Mouse (Mus musculus): ENCODE data around the gene Gbx1. TPM values are rescaled to one million over a fixed set of nuclear protein-coding genes. Genes with fewer than 3 reads are reported as not detected.
A peak's percentile ranks its signal among the peaks of the same experiment; 100 is the strongest.

The Gbx1 gene
- polyA plus RNA-seq, 1 experiment from 2014 or later = 0.34 TPM

GRCm38 (mm10) chr5:24486097-24486496 lies 40.9 kb downstream of the Gbx1 start:
- Histone ChIP-seq H3K27ac (replicated peaks) (no peak overlapping the region), H3K4me1 (peaks cover 54% of the 10 kb centered on the region), H3K27me3 (replicated peaks; ENCODE audit: low read depth, poor library complexity, severe bottlenecking) (peaks cover 30% of the 10 kb centered on the region), H3K9me3 (no peaks in the 10 kb centered on the region), H3K36me3 (replicated peaks) (peaks cover 94% of the 10 kb centered on the region), H3K4me3 (no peak overlapping the region)
- WGBS = 2% methylated on average over 8 of the region's 8 CpGs
- DNase-seq (ENCODE audit: low spot score) = peak; percentile 91

DNA sequence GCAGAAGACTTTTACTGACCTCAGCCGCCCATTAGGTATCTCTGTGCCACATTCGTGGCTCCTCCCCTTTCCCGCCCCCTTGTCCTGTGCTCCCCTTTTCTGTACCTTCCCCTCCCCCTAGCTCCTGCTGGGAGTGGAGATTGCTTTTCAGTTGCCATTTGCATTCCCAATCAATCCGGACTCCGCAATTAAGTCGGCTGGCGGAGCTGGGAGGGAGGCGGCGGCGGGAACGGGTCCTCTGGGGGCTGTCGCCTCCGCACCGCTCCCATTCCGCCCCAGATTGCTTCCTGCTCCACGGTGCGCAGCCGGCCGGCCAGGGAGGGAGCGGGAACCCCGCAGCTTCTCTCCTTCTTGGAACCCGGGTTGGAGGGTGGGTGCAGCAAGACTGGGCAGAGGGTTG lies 42.0 kb downstream of the Gbx1 start:
- Histone ChIP-seq H3K9me3 (no peaks in the 10 kb centered on the region), H3K36me3 (replicated peaks) (peaks cover 94% of the 10 kb centered on the region), H3K4me1 (peaks cover 63% of the 10 kb centered on the region), H3K4me3 (peak overlapping the region; percentile 41), H3K27ac (replicated peaks) (peak overlapping the region; percentile 66), H3K27me3 (replicated peaks; ENCODE audit: low read depth, poor library complexity, severe bottlenecking) (peaks cover 30% of the 10 kb centered on the region)
- 11% methylated on average over 22 of the region's 22 CpGs for WGBS
- DNase-seq (ENCODE audit: low spot score) = peak; percentile 50

- H3K4me3 ChIP-seq = no peak overlapping the region
- peaks cover 30% of the 10 kb centered on the region for H3K27me3 ChIP-seq (replicated peaks; ENCODE audit: low read depth, poor library complexity, severe bottlenecking)
- WGBS = 24% methylated on average over 11 of the region's 11 CpGs
- H3K27ac ChIP-seq (replicated peaks) = peak overlapping the region; percentile 68; the same call in 1 of the 2 replicates
- H3K9me3 ChIP-seq = no peaks in the 10 kb centered on the region
- H3K36me3 ChIP-seq (replicated peaks) = peaks cover 94% of the 10 kb centered on the region
- peaks cover 63% of the 10 kb centered on the region for H3K4me1 ChIP-seq
- peak; percentile 83 for DNase-seq (ENCODE audit: low spot score)
Observed at GRCm38 (mm10) chr5:24483326-24483725, 43.7 kb downstream of the Gbx1 start.

DNA sequence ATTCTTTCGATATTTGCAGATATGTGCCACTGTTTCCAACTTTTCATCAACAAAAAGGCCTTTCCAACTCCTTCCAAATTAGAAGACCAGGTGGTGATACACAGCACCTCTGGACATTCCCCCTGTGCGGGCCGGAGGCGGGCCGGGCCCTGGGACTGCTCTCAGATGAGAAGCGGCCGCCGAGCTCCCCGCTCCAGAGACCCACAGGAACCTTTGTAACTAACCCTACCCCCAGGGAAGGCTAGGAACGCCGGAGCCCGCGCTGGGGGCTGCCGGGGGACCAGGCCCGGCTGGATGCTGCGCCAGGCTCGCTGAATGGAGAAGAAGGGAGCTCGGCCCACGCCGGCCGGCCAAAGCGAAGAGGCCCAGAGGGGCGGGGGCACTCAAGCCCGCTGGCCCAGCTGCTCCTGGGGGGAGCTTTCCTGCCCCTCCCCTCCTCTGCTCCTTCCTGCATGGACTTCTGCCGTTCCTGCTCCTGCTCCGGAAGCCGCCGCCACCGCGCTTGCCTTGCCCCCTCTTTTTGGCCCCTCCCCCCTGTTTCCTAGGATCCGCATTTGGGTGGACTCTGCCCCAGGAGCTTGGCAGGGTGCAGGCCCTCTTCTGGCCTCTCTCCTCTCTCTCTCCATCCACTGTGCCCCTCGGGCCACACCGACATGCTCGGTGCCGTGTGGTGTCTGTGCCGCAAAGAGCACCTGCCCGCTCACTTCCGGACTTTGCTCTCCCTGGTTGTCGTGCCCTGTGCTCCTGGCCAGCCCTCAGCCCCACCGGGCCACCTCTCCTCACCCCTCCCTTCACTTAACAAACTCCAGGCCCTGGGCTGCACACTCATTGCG lies 44.5 kb downstream of the Gbx1 start:
- Histone ChIP-seq H3K36me3 (replicated peaks) (peaks cover 94% of the 10 kb centered on the region), H3K27ac (replicated peaks) (peak overlapping the region; percentile 68), H3K4me3 (peak overlapping the region; percentile 8; the same call in 1 of the 2 replicates), H3K9me3 (no peaks in the 10 kb centered on the region), H3K4me1 (peaks cover 63% of the 10 kb centered on the region), H3K27me3 (replicated peaks; ENCODE audit: low read depth, poor library complexity, severe bottlenecking) (peaks cover 30% of the 10 kb centered on the region)
- DNase-seq (ENCODE audit: low spot score) = peak; percentile 56
- 36% methylated on average over 41 of the region's 41 CpGs for WGBS

DNA sequence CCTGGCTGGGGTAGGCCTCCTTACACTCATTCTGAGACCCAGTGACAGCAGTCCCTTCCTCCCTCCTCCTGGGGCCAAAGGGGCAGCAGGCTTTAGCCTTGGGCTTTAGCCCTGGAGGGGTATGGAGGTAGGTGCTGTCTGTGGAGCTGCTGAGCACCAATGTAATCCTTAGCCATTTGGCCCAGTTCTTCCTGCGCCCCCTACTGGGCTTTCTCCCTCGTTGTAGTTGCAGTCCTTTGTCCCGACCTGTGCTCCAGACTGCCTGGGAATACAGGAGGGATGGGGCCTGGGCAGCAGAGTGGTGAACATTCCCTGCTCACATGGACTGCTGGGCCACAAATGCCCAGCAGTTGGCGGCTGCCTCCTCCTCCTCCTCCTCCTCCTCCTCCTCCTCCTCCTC lies 45.4 kb downstream of the Gbx1 start:
- WGBS = 9% methylated on average over 4 of the region's 4 CpGs
- Histone ChIP-seq H3K4me3 (no peak overlapping the region), H3K27ac (replicated peaks) (peak overlapping the region; percentile 37), H3K36me3 (replicated peaks) (peaks cover 94% of the 10 kb centered on the region), H3K27me3 (replicated peaks; ENCODE audit: low read depth, poor library complexity, severe bottlenecking) (peaks cover 30% of the 10 kb centered on the region), H3K9me3 (no peaks in the 10 kb centered on the region), H3K4me1 (peaks cover 63% of the 10 kb centered on the region)
- DNase-seq (ENCODE audit: low spot score) = peak; percentile 87

- 91% methylated on average over 9 of the region's 9 CpGs for WGBS
- Histone ChIP-seq H3K27ac (replicated peaks) (no peak overlapping the region), H3K27me3 (replicated peaks; ENCODE audit: low read depth, poor library complexity, severe bottlenecking) (peaks cover 37% of the 10 kb centered on the region), H3K9me3 (no peaks in the 10 kb centered on the region), H3K36me3 (replicated peaks) (peaks cover 74% of the 10 kb centered on the region), H3K4me3 (no peak overlapping the region), H3K4me1 (peaks cover 62% of the 10 kb centered on the region)
- no peak for DNase-seq (ENCODE audit: low spot score)
Observed at GRCm38 (mm10) chr5:24477909-24478308, 49.1 kb downstream of the Gbx1 start.

DNA sequence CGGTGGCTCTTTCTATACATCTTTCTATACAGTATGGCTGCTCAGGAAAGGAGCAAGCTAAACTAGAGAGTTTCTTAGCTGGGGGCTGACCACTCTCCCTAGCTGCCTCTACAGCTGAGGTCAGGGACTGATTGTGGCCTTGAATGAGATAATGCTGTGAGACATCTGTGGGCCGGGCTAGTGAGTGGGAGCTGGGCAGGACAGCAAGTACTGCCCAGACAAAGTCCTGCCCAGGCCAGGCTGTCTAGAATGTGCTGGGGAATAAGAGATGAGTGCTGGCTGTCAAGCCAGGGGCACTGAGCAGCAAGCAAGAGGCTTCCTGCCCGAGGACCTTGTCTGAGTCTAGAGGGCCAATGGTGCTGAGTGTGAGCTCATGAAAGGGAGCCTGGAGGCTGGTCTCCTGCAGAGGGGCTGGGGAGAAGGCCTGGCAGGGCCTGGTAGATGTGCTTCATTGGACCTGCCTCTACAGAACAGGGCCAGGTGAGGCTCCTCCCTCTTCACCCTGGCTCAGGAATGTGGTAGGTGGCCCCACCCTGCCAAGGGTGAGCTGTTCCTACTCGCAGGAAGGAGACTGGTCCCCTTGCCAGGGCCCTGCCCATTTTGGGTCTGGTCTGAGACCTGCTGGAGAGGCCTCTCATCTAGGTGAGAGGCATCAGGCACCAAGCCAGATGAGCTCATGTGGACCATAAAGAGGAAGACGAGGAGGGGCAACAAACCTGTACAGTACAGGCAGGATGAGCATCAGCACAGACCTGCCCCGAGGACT lies 51.3 kb downstream of the Gbx1 start:
- peak overlapping the region; percentile 64 for H3K4me3 ChIP-seq
- H3K4me1 ChIP-seq = peaks cover 57% of the 10 kb centered on the region
- peaks cover 61% of the 10 kb centered on the region for H3K36me3 ChIP-seq (replicated peaks)
- no peaks in the 10 kb centered on the region for H3K9me3 ChIP-seq
- DNase-seq (ENCODE audit: low spot score) = no peak
- 76% methylated on average over 6 of the region's 6 CpGs for WGBS
- peaks cover 37% of the 10 kb centered on the region for H3K27me3 ChIP-seq (replicated peaks; ENCODE audit: low read depth, poor library complexity, severe bottlenecking)
- H3K27ac ChIP-seq (replicated peaks) = no peak overlapping the region

GRCm38 (mm10) chr5:24474723-24475261 lies 52.2 kb downstream of the Gbx1 start:
- DNase-seq (ENCODE audit: low spot score) = peak; percentile 67
- Histone ChIP-seq H3K4me1 (peaks cover 52% of the 10 kb centered on the region), H3K9me3 (no peaks in the 10 kb centered on the region), H3K4me3 (peak overlapping the region; percentile 64), H3K27ac (replicated peaks) (peak overlapping the region; percentile 78), H3K36me3 (replicated peaks) (peaks cover 52% of the 10 kb centered on the region), H3K27me3 (replicated peaks; ENCODE audit: low read depth, poor library complexity, severe bottlenecking) (peaks cover 37% of the 10 kb centered on the region)
- 2% methylated on average over 67 of the region's 67 CpGs for WGBS

DNA sequence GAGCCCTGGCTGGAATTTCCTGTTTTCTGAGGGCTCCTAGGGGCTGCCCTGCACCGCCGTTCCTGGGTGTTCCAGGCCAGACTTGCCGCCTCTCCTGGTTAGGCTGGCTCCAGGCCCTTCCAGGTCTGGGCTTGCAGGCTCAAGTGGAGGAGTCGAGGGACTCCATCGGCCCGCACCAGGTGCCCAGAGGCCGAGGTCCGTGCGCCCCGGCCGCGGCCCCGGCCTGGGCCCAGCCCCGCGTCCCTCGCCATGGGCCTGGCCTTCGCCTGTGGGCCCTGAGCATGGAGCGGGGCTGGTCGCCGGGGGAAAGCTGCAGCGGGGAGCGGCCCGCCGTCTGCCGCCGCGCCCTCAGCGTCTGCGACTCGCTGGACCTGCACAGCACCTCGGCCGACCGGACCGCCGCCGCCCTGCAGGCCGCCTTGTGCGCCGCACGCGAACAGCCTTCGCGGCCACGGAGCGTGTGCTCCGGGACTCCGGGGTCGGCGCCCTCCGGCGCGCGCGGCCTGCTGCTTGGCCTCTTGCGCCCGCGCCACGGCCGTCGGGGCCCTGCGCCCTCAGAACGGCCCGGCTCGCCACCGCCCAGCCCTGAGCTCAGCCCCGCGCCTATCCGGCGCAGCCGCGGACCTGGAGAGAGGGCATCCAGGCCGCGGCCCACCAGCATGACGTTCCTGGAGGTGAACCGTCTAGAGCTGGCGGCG lies 52.8 kb downstream of the Gbx1 start:
- peaks cover 37% of the 10 kb centered on the region for H3K27me3 ChIP-seq (replicated peaks; ENCODE audit: low read depth, poor library complexity, severe bottlenecking)
- WGBS = under 1% methylated on average over 77 of the region's 77 CpGs
- peaks cover 46% of the 10 kb centered on the region for H3K36me3 ChIP-seq (replicated peaks)
- H3K27ac ChIP-seq (replicated peaks) = peak overlapping the region; percentile 78
- H3K4me3 ChIP-seq = peak overlapping the region; percentile 64
- peaks cover 58% of the 10 kb centered on the region for H3K4me1 ChIP-seq
- DNase-seq (ENCODE audit: low spot score) = peak; percentile 75
- H3K9me3 ChIP-seq = no peaks in the 10 kb centered on the region

DNA sequence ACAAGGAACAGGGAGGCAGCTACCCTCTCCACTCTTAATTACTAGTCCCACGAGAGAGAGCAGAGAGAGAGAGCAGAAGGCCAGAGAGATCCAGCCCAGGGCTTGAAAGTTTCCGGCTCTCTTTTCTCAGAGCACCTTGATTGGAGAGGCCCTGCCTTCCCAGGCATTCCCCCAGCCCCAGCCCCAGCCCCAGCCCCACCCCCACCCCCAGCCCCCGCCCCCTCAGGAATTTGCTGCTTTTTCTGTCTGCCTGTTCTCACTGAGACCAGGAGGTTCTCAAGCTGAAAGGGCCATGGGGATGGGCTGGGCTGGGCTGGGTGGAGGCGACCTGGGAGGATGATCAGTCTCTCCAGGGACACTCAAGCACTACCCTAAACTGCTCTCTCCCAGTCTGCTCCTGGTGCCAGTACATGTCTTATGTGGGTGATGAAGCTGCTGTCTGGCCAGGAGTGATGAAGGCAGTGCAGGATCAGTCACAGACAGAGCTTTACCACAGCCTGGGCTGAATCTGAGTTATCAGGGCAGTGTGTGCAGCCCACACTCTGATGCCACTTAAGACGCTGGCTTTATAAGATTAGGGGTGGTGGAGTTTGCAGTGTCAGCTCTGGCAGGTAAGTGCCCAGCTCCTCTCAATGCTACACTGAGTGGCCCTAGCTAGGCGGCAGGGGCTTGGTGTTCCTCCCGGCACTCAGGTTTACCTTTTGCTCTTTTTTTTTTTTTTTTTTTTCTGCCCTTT lies 54.0 kb downstream of the Gbx1 start:
- Histone ChIP-seq H3K27ac (replicated peaks) (0 out of 2 replicates have a peak overlapping the region, but pooled peaks have one; percentile 5), H3K36me3 (replicated peaks) (peaks cover 35% of the 10 kb centered on the region), H3K9me3 (no peaks in the 10 kb centered on the region), H3K4me1 (peaks cover 63% of the 10 kb centered on the region), H3K4me3 (peak overlapping the region; percentile 64), H3K27me3 (replicated peaks; ENCODE audit: low read depth, poor library complexity, severe bottlenecking) (peaks cover 37% of the 10 kb centered on the region)
- 9% methylated on average over 7 of the region's 7 CpGs for WGBS
- peak; percentile 74 for DNase-seq (ENCODE audit: low spot score)

DNA sequence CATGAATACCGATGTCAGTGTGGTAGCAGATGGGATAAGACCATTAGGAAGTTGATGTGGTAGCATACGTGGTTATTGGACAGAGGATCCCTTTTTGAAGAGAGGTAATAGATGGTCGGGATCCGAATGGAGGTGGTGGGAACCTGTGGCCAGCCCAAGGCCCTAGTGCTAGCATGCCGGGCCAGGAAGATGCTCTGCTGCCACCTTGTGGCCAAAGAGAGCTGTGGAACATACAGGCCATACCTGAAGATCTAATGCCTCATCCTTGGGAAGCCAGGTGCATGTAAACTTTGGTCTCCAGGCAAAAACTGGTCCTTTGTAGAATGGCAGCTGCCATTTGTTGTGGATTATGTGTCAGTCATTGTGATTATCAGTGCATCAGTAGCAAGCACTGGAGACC lies 56.4 kb downstream of the Gbx1 start:
- DNase-seq (ENCODE audit: low spot score) = peak; percentile 79
- Histone ChIP-seq H3K27ac (replicated peaks) (no peak overlapping the region), H3K36me3 (replicated peaks) (peaks cover 11% of the 10 kb centered on the region; the same call in 1 of the 2 replicates), H3K9me3 (no peaks in the 10 kb centered on the region), H3K27me3 (replicated peaks; ENCODE audit: low read depth, poor library complexity, severe bottlenecking) (peaks cover 31% of the 10 kb centered on the region), H3K4me3 (no peak overlapping the region), H3K4me1 (peaks cover 72% of the 10 kb centered on the region)
- 14% methylated on average over 5 of the region's 5 CpGs for WGBS
